ENCODE assay signal across 27 mouse cellular contexts in the genomic region with DNA sequence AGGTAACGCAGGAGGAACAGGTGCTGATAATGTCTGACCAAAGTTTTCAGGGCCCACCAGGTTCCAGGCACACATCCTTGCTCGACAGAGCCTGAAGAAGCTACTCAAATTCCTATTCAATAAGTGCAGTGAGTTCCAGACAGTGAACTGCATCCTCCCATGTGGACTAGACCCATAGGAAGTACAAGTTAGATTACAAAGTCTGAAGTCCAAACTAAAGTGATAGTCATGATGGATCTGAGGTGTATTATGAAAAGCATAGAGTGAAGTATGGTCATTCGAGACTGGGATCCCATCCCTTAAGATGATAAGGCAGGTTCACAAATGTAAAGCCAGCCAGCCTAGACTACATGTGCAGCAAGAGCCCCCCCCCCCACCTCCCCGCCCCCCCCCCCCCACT. TPM values are rescaled to one million over a fixed set of nuclear protein-coding genes. Genes with fewer than 3 reads are reported as not detected.
DNase-seq lines count a peak whose midpoint lies in the region; ATAC-seq and TF ChIP-seq lines count a peak whose summit lies in the region.
"Had no signal": no experiment of that assay in that cellular context is flagged by ENCODE, and none has a peak within 500 bp of the region (broad histone marks: within the 10 kb centered on the region; RNA-seq: fewer than 3 reads in every experiment).

No protein-coding gene starts in this region.

- 82% methylated on average over 4 of the region's 4 CpGs for WGBS in intestine, embryonic 15.5 days

- no peak for TF ChIP-seq CTCF in CH12.LX (conservative IDR thresholded peaks at IDR 0.05 in 1 of 2, IDR thresholded peaks at IDR 0.05 in 1 of 2; ENCODE audit: low read depth in 2 of 2, low read length in 2 of 2)

- H3K9me3 ChIP-seq in CH12.LX (replicated peaks; ENCODE audit: low read length): no peaks in the 10 kb centered on the region
- no peaks in the 10 kb centered on the region for H3K9me3 ChIP-seq in intestine, embryonic 15.5 days
- H3K9me3 ChIP-seq: embryonic facial prominence, embryonic 13.5 days; heart, embryonic 12.5 days; heart, embryonic 15.5 days had no signal

- no peak for TF ChIP-seq RAD21 in CH12.LX (IDR thresholded peaks at IDR 0.05; ENCODE audit: low read depth, low read length)

- peak; percentile 16 for DNase-seq in heart, adult 11 months
- no peak for DNase-seq in heart, postnatal 25 days (ENCODE audit: low spot score)
- DNase-seq in CH12.LX (ENCODE audit: extremely low read depth): no peak
- no peak for DNase-seq in ovary, postnatal 36 days (ENCODE audit: low spot score)
- DNase-seq in liver: no peak
- DNase-seq: adrenal gland, adult 2 months; adrenal gland, postnatal 14 days; B cell, adult 2 months; cerebellum, adult 11 months; cerebellum, adult 2 months; cerebellum, adult 9-11 months; cerebellum, postnatal 25 days; forebrain, postnatal 0 days; gastrocnemius, adult 2 months; gastrocnemius, postnatal 14 days; heart, adult 18-20 months; heart, postnatal 10 days; heart, postnatal 4 days had no signal

- no peak for TF ChIP-seq POLR2A in CH12.LX (IDR thresholded peaks at IDR 0.05; ENCODE audit: low read depth, low read length)

- H3K4me1 ChIP-seq in CH12.LX (ENCODE audit: control insufficient read depth in 1 of 2, insufficient read depth in 2 of 2): peaks cover 38 to 83% of the 10 kb centered on the region in 2 experiments
- peaks cover 2% of the 10 kb centered on the region; the same call in 1 of the 2 replicates for H3K4me1 ChIP-seq in intestine, embryonic 15.5 days (replicated peaks)

- peaks cover 3% of the 10 kb centered on the region for H3K27me3 ChIP-seq in CH12.LX (replicated peaks)
- H3K27me3 ChIP-seq in intestine, embryonic 15.5 days (replicated peaks): no peaks in the 10 kb centered on the region
- H3K27me3 ChIP-seq: embryonic facial prominence, embryonic 13.5 days; heart, embryonic 12.5 days; heart, embryonic 15.5 days had no signal

- peak overlapping the region; percentile 95 for H3K4me2 ChIP-seq in CH12.LX (ENCODE audit: insufficient read depth, low read depth, poor library complexity, severe bottlenecking)
- H3K4me2 ChIP-seq in intestine, embryonic 15.5 days (replicated peaks): no peak overlapping the region
- H3K4me2 ChIP-seq: heart, embryonic 12.5 days; heart, embryonic 15.5 days; hindbrain, embryonic 14.5 days had no signal

- TF ChIP-seq EP300 in CH12.LX (IDR thresholded peaks at IDR 0.05; ENCODE audit: low read length): no peak

- H3K36me3 ChIP-seq in CH12.LX (replicated peaks in 1 of 2; ENCODE audit: control insufficient read depth in 1 of 2, insufficient read depth in 1 of 2, low read length in 1 of 2): peaks cover 0 to 22% of the 10 kb centered on the region in 2 experiments
- H3K36me3 ChIP-seq in intestine, embryonic 15.5 days: no peaks in the 10 kb centered on the region
- H3K36me3 ChIP-seq: heart, embryonic 15.5 days had no signal

- H3K4me3 ChIP-seq in CH12.LX (replicated peaks in 1 of 3; ENCODE audit: low read depth in 2 of 3, low read length in 2 of 3, poor library complexity in 1 of 3): no peak overlapping the region
- no peak overlapping the region for H3K4me3 ChIP-seq in intestine, embryonic 15.5 days (replicated peaks)
- H3K4me3 ChIP-seq: embryonic facial prominence, embryonic 13.5 days; gastrocnemius, adult 2 months; heart, embryonic 12.5 days; heart, embryonic 15.5 days had no signal

- no peak overlapping the region; the same call in 1 of the 2 replicates for H3K9ac ChIP-seq in CH12.LX (ENCODE audit: insufficient read depth, low read depth)
- no peak overlapping the region for H3K9ac ChIP-seq in intestine, embryonic 15.5 days
- H3K9ac ChIP-seq: embryonic facial prominence, embryonic 13.5 days; forebrain, postnatal 0 days; heart, embryonic 12.5 days; heart, embryonic 15.5 days; hindbrain, embryonic 14.5 days had no signal

- intact Hi-C loops in heart, postnatal 25 days (cut with DNase I): no loop called here

- peak overlapping the region; percentile 44; the same call in 1 of the 2 replicates for H3K27ac ChIP-seq in CH12.LX (ENCODE audit: insufficient read depth, low read depth)
- no peak overlapping the region for H3K27ac ChIP-seq in intestine, embryonic 15.5 days
- H3K27ac ChIP-seq: gastrocnemius, adult 2 months; heart, embryonic 15.5 days; hindbrain, embryonic 14.5 days; hindbrain, postnatal 0 days had no signal

- in situ Hi-C loops in CH12.LX (cut with MboI; ENCODE audit: low pct_ligation_motif_present, low pct_unique_long_range_greater_than_20kb, low sequenced_read_pairs): no loop called here

- ATAC-seq in intestine, embryonic 15.5 days: peak; percentile 51; the same call in 1 of the 2 replicates
- ATAC-seq: forebrain, embryonic 14.5 days; forebrain, postnatal 0 days; hindbrain, postnatal 0 days; inflammation-experienced regulatory T-cells, adult 6 months had no signal

- peaks cover 62% of the 10 kb centered on the region for H3K79me2 ChIP-seq in CH12.LX (replicated peaks; ENCODE audit: control insufficient read depth, extremely low read depth, insufficient read depth, poor library complexity, severe bottlenecking)

- dilution Hi-C loops in CH12.LX (cut with MboI; ENCODE audit: extremely low pct_ligation_motif_present, extremely low pct_unique_long_range_greater_than_20kb, low sequenced_read_pairs): no loop called here

TF ChIP-seq in CH12.LX, 34 proteins besides CTCF, POLR2A, EP300 and RAD21:
- no peak for TF ChIP-seq ZKSCAN1 (IDR thresholded peaks at IDR 0.05; ENCODE audit: borderline replicate concordance, low read depth, low read length)
- no peak for TF ChIP-seq CHD1 (IDR thresholded peaks at IDR 0.05; ENCODE audit: low read depth, low read length)
- no peak for TF ChIP-seq IRF4 (IDR thresholded peaks at IDR 0.05; ENCODE audit: low read depth, low read length)
TF ChIP-seq in CH12.LX: peak in this region for 0.

RNA-seq across cellular contexts. Expression of a gene that starts 6.1 kb away (rescaled TPM):
- 1 to 10 TPM; 5.1 to 6.3 TPM for total RNA-seq in heart, postnatal 25 days (2021)
- total RNA-seq in CH12.LX (2012; rRNA removed) (21.8 and 27.1 TPM in 2 replicates), CH12.LX (2014; rRNA removed) (14.8 and 15.6 TPM in 2 replicates)
- polyA plus RNA-seq in CH12.LX (2012; ENCODE audit: insufficient read length, low read depth): 19.3 and 25.9 TPM in 2 replicates
- polyA plus RNA-seq in intestine, embryonic 15.5 days (2015; fragmentation: Nextera tagmentation; extraction: Ambion mirVana): 33.9 and 36.6 TPM in 2 replicates
- total RNA-seq: MEL had no signal
